Mouse (Mus musculus): ENCODE results near the gene Nudt1. TPM values are rescaled to one million over a fixed set of nuclear protein-coding genes. Genes with fewer than 3 reads are reported as not detected.

Gene Nudt1
- polyA plus RNA-seq, 1 experiment from 2014 or later: 27.0 TPM

DNA sequence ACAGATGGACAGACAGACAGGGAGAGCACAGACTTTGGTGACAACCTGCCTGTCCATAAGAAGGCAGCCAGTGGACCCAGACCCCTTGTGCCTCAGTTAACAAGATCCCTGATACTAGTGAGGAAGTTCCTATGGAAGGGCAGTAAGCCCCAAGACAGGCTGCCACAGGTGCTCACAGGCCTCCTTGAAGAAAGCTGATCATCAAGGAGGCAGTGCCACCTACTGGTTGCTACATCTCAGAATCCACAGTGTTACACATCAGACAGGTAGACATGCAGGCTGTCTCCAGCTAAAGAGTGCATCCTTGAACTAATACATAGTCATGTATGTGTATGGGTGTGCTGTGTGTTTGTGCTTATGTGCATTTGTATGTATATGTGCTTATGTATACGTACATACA is 29.3 kb upstream of the Nudt1 start:
- Histone ChIP-seq H3K9me3 (ENCODE audit: control insufficient read depth, low read length) (no peaks in the 10 kb centered on the region), H3K4me1 (ENCODE audit: control insufficient read depth, insufficient read depth, low read depth, low read length) (no peaks in the 10 kb centered on the region), H3K27me3 (replicated peaks; ENCODE audit: control insufficient read depth, insufficient read depth, low read length) (no peaks in the 10 kb centered on the region), H3K4me3 (ENCODE audit: low read length) (no peak overlapping the region), H3K36me3 (ENCODE audit: control insufficient read depth, insufficient read depth, low read length) (peaks cover 4% of the 10 kb centered on the region; the same call in 1 of the 2 replicates), H3K4me2 (ENCODE audit: low read length) (no peak overlapping the region), H3K9ac (ENCODE audit: low read depth, low read length) (no peak overlapping the region), H3K27ac (ENCODE audit: low read depth, low read length) (no peak overlapping the region)
- peak; percentile 76 for ATAC-seq
- 85% methylated on average over 1 of the region's 1 CpGs for WGBS

DNA sequence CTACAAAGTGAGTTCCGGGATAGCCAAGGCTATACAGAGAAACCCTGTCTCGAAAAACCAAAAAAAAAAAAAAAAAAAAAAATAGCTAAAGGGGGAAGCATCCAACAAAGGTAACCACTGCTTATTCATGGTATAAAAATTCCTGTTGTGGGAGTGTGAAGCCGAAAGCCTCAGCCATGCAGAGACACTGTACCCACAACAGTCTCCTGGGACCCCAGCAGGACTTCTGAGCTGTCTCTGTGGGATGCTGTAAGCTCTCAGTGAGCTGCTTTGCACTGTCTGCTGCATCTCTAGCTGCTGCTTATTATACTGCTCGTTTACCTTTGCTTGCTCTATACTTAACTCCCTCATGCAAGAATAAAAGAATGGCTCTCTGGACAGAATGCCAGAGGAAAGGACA is 23.2 kb upstream of the Nudt1 start:
- no peaks in the 10 kb centered on the region for H3K27me3 ChIP-seq (replicated peaks; ENCODE audit: control insufficient read depth, insufficient read depth, low read length)
- H3K4me3 ChIP-seq (ENCODE audit: low read length): no peak overlapping the region
- H3K4me1 ChIP-seq (ENCODE audit: control insufficient read depth, insufficient read depth, low read depth, low read length): no peaks in the 10 kb centered on the region
- H3K9ac ChIP-seq (ENCODE audit: low read depth, low read length): no peak overlapping the region
- no peak for ATAC-seq
- no peak overlapping the region for H3K4me2 ChIP-seq (ENCODE audit: low read length)
- WGBS: 81% methylated on average over 4 of the region's 4 CpGs
- peaks cover 16% of the 10 kb centered on the region for H3K36me3 ChIP-seq (ENCODE audit: control insufficient read depth, insufficient read depth, low read length)
- no peaks in the 10 kb centered on the region for H3K9me3 ChIP-seq (ENCODE audit: control insufficient read depth, low read length)
- no peak overlapping the region for H3K27ac ChIP-seq (ENCODE audit: low read depth, low read length)

DNA sequence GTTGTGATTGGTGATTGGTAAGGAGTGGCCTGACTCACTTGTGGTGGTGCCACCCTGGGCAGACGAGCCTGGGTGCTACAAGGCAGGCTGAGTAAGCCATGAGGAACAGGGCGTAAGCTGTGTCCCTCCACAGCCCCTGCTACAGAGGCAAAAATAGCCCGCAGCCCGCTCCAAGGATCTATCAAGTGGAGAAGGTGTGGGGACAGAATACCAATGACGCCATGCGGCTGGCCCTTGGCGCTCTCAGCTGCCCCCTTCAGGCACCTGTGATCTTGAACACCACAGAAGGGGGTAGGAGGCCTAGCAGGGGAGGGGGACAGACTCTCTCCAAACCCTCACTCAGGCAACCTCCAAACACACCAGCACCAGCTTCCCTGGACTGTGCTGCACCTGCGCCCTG is 15.4 kb upstream of the Nudt1 start:
- H3K9ac ChIP-seq (ENCODE audit: low read depth, low read length): no peak overlapping the region
- 75% methylated on average over 8 of the region's 8 CpGs for WGBS
- no peak overlapping the region for H3K4me2 ChIP-seq (ENCODE audit: low read length)
- no peaks in the 10 kb centered on the region for H3K4me1 ChIP-seq (ENCODE audit: control insufficient read depth, insufficient read depth, low read depth, low read length)
- no peak overlapping the region for H3K27ac ChIP-seq (ENCODE audit: low read depth, low read length)
- no peaks in the 10 kb centered on the region for H3K9me3 ChIP-seq (ENCODE audit: control insufficient read depth, low read length)
- H3K4me3 ChIP-seq (ENCODE audit: low read length): no peak overlapping the region
- H3K36me3 ChIP-seq (ENCODE audit: control insufficient read depth, insufficient read depth, low read length): peaks cover 12% of the 10 kb centered on the region
- H3K27me3 ChIP-seq (replicated peaks; ENCODE audit: control insufficient read depth, insufficient read depth, low read length): no peaks in the 10 kb centered on the region
- no peak for ATAC-seq

DNA sequence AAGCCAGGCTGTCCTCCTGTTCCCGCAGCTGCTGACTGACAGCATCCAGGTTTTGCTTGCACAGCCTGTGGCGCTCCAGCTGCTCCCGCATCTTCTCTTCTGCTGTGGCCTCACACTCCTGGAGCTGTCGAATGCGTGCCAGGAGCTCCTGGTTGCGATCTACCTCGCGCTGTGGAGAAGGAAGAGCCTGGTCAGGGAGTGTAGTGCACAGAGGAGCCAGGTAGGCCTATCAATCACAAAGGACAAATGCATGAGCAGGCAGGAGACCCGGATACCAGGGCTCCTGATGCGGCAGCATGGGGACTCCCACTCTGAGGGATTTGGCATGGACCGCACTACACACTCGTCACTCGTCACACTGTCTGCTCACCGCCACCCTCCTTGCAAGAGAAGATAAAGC is 13.9 kb upstream of the Nudt1 start:
- Histone ChIP-seq H3K27ac (ENCODE audit: low read depth, low read length) (peak overlapping the region; percentile 4; the same call in 1 of the 2 replicates), H3K4me1 (ENCODE audit: control insufficient read depth, insufficient read depth, low read depth, low read length) (no peaks in the 10 kb centered on the region), H3K9ac (ENCODE audit: low read depth, low read length) (no peak overlapping the region), H3K9me3 (ENCODE audit: control insufficient read depth, low read length) (no peaks in the 10 kb centered on the region), H3K27me3 (replicated peaks; ENCODE audit: control insufficient read depth, insufficient read depth, low read length) (no peaks in the 10 kb centered on the region), H3K4me3 (ENCODE audit: low read length) (no peak overlapping the region), H3K4me2 (ENCODE audit: low read length) (no peak overlapping the region), H3K36me3 (ENCODE audit: control insufficient read depth, insufficient read depth, low read length) (peaks cover 8% of the 10 kb centered on the region)
- ATAC-seq: no peak
- 82% methylated on average over 14 of the region's 14 CpGs for WGBS

DNA sequence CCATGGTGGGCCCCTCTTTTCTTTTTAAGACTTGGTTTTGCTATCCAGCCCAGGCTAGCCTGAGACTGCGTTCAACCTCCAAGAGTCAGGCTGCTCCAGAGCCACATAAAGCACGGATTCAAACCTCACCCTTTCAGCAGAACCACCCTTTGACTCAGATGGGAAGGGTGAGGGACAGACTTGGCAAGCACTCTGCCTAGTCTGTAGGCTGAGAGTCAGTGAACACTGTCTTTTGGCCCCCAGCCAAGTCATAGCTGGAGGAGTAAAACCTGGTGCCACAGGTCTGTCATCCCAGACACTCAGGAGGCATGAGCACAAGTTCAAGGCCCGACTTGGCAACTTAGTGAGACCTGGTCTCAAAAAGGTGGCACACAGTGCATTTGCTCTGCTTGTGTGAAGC is 4.7 kb upstream of the Nudt1 start:
- Histone ChIP-seq H3K9ac (ENCODE audit: low read depth, low read length) (no peak overlapping the region), H3K27me3 (replicated peaks; ENCODE audit: control insufficient read depth, insufficient read depth, low read length) (no peaks in the 10 kb centered on the region), H3K9me3 (ENCODE audit: control insufficient read depth, low read length) (no peaks in the 10 kb centered on the region), H3K4me3 (ENCODE audit: low read length) (no peak overlapping the region), H3K36me3 (ENCODE audit: control insufficient read depth, insufficient read depth, low read length) (0 out of 2 replicates have a peak, but pooled peaks cover 9% of the 10 kb centered on the region), H3K4me2 (ENCODE audit: low read length) (no peak overlapping the region), H3K4me1 (ENCODE audit: control insufficient read depth, insufficient read depth, low read depth, low read length) (peaks cover 8% of the 10 kb centered on the region), H3K27ac (ENCODE audit: low read depth, low read length) (no peak overlapping the region)
- no peak for ATAC-seq
- 75% methylated on average over 3 of the region's 3 CpGs for WGBS

DNA sequence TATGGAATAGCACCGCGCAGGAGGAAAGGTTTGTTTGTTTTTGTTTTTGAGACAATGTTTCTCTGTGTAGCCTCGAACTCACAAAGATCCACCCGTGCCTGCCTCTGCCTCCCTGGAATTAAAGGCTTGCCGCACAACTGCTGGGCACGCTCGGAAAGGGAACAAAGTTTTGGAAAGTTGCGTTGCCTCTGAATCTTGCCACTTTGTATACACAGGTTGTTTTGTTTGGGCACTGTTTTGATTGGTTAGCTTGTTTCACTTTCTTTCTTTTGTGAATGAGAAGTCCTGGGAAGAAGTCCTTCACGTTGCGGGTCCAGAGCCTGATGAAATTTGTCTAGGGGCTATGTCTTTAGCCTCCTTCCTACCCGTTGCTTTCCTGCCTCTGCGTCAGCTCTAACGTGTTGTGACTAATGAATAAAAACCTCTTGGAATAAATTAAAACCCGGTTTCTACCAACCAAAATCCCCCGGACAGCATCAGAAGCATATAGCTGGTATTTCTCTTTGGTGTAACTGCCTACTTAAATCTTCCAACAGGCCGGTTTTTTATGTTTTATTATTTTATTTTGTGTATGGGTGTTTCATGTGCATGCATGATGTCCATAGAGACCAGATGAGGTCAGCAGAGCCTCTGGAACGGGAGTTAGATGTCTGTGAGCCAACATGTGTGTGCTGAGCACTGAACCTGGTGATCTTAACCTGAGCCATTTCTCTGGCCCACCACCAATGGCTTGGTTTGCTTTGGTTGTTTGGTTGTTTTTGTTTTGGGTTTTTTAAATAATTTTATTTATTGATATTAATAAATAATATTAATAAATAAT is 510 bp downstream of the Nudt1 start:
- ATAC-seq: 0 out of 2 replicates have a peak, but pooled peaks have one; percentile 11
- peak overlapping the region; percentile 80 for H3K4me2 ChIP-seq (ENCODE audit: low read length)
- WGBS: 1% methylated on average over 17 of the region's 17 CpGs

GRCm38 (mm10) chr5:140324058-140324457 is 2.6 kb downstream of the Nudt1 start:
- no peak overlapping the region for H3K9ac ChIP-seq (ENCODE audit: low read depth, low read length)
- 95% methylated on average over 5 of the region's 5 CpGs for WGBS
- H3K4me2 ChIP-seq (ENCODE audit: low read length): no peak overlapping the region
- no peak overlapping the region for H3K4me3 ChIP-seq (ENCODE audit: low read length)
- H3K9me3 ChIP-seq (ENCODE audit: control insufficient read depth, low read length): no peaks in the 10 kb centered on the region
- no peak overlapping the region for H3K27ac ChIP-seq (ENCODE audit: low read depth, low read length)
- H3K27me3 ChIP-seq (replicated peaks; ENCODE audit: control insufficient read depth, insufficient read depth, low read length): no peaks in the 10 kb centered on the region
- peaks cover 8% of the 10 kb centered on the region for H3K4me1 ChIP-seq (ENCODE audit: control insufficient read depth, insufficient read depth, low read depth, low read length)
- H3K36me3 ChIP-seq (ENCODE audit: control insufficient read depth, insufficient read depth, low read length): peaks cover 10% of the 10 kb centered on the region
- ATAC-seq: no peak

More for the DNA sequence above, 510 bp downstream of the Nudt1 start:
- H3K9ac ChIP-seq (ENCODE audit: low read depth, low read length): peak overlapping the region; percentile 86
- no peaks in the 10 kb centered on the region for H3K27me3 ChIP-seq (replicated peaks; ENCODE audit: control insufficient read depth, insufficient read depth, low read length)
- no peaks in the 10 kb centered on the region; the same call in 1 of the 2 replicates for H3K36me3 ChIP-seq (ENCODE audit: control insufficient read depth, insufficient read depth, low read length)
- H3K4me3 ChIP-seq (ENCODE audit: low read length): peak overlapping the region; percentile 62
- H3K4me1 ChIP-seq (ENCODE audit: control insufficient read depth, insufficient read depth, low read depth, low read length): peaks cover 8% of the 10 kb centered on the region
- no peaks in the 10 kb centered on the region for H3K9me3 ChIP-seq (ENCODE audit: control insufficient read depth, low read length)
- H3K27ac ChIP-seq (ENCODE audit: low read depth, low read length): peak overlapping the region; percentile 73

DNA sequence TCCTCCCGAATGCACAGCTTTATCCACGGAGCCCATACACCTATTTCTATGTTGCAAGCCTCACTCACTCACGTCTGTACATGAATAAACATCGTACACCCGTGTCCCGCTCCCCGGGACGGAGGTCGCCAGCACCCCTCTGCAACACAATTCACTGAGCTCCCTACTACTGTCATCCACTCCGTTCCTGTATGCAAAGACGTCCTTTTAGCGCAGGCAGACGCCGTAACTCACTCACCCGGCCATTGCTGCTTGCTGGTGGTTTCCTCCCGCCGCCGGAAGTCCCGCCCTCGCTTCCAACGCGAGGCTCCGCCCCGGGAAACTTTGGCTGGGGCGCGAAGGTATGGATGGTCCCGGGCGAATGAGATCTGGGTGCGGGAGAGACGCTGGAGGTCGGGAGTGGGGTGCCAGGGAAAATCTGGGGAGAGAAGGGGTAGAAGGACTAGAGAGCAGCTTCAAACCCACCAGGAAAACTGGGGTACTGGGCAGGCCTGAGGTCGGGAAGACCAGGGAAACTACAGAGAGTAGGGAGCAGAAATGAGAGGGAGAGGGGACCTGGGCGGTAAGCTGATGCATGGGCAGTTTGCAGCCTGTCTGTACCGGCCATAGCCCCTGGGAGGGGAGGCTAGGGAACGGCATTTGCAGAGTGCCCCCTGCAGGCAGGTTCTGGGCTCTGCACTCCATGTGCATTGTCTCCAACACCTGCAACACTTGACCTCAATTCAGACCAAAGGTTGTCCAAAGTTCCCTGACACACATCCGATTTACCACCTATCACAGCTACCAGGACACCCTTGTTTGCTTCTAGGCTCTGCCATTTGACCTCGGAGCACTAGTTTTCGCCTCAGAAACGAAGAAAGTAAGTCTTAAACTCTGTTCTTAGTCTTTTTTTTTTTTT is 10.4 kb downstream of the Nudt1 start, which contains the start of gene Mrm2:
Mrm2 (minus strand) TSS at position 284 of the 898 bp plus-strand sequence.
- Histone ChIP-seq H3K4me3 (ENCODE audit: low read length) (peak within 1 kb of the TSS; percentile 61), H3K9me3 (ENCODE audit: control insufficient read depth, low read length) (no peaks in the 10 kb centered on the region), H3K27me3 (replicated peaks; ENCODE audit: control insufficient read depth, insufficient read depth, low read length) (no peaks in the 10 kb centered on the region), H3K9ac (ENCODE audit: low read depth, low read length) (peak within 1 kb of the TSS; percentile 75), H3K4me1 (ENCODE audit: control insufficient read depth, insufficient read depth, low read depth, low read length) (peaks cover 18% of the 10 kb centered on the region), H3K27ac (ENCODE audit: low read depth, low read length) (peak within 1 kb of the TSS; percentile 78), H3K4me2 (ENCODE audit: low read length) (peak within 1 kb of the TSS; percentile 96), H3K36me3 (ENCODE audit: control insufficient read depth, insufficient read depth, low read length) (peaks cover 10% of the 10 kb centered on the region)
- 1% methylated on average over 39 of the region's 39 CpGs for WGBS
- peak; percentile 82 for ATAC-seq

DNA sequence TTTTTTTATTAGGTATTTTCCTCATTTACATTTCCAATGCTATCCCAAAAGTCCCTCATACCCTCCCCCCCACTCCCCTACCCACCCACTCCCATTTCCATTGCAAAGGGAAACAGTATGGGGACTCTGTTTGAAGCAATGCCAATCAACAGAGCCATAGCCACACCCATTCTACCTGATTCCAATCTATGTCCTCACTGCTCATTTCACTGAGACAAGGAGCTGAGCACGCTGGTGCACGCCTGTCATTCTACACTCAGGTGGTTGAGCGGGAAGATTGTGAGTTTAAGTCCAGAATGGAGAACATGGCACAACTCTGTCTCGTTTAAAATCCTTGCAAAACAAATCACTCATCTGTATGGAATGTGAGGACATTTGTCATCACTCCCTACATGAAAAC is 11.1 kb downstream of the Nudt1 start:
- peaks cover 18% of the 10 kb centered on the region for H3K4me1 ChIP-seq (ENCODE audit: control insufficient read depth, insufficient read depth, low read depth, low read length)
- no peak overlapping the region for H3K9ac ChIP-seq (ENCODE audit: low read depth, low read length)
- no peaks in the 10 kb centered on the region for H3K9me3 ChIP-seq (ENCODE audit: control insufficient read depth, low read length)
- peaks cover 8% of the 10 kb centered on the region for H3K36me3 ChIP-seq (ENCODE audit: control insufficient read depth, insufficient read depth, low read length)
- H3K27me3 ChIP-seq (replicated peaks; ENCODE audit: control insufficient read depth, insufficient read depth, low read length): no peaks in the 10 kb centered on the region
- 63% methylated on average over 4 of the region's 4 CpGs for WGBS
- H3K27ac ChIP-seq (ENCODE audit: low read depth, low read length): no peak overlapping the region
- ATAC-seq: no peak
- H3K4me2 ChIP-seq (ENCODE audit: low read length): no peak overlapping the region
- no peak overlapping the region; the same call in 1 of the 2 replicates for H3K4me3 ChIP-seq (ENCODE audit: low read length)
